Mouse (Mus musculus): ENCODE data around the gene Yrdc.

Gene Yrdc

GRCm38 (mm10) chr4:124860446-124860845 is 10.0 kb downstream of the Yrdc start:
- Histone ChIP-seq H3K9me3 (ENCODE audit: low read length) (no peaks in the 10 kb centered on the region), H3K4me3 (replicated peaks; ENCODE audit: low read length) (no peak overlapping the region), H3K36me3 (ENCODE audit: insufficient read depth, low read length) (peaks cover 47% of the 10 kb centered on the region), H3K27me3 (ENCODE audit: insufficient read depth, low read length) (peaks cover 8% of the 10 kb centered on the region; the same call in 1 of the 2 replicates), H3K4me1 (replicated peaks; ENCODE audit: low read depth, low read length) (peaks cover 48% of the 10 kb centered on the region)
- TF ChIP-seq NANOG (IDR thresholded peaks at IDR 0.05; ENCODE audit: borderline replicate concordance, low read length) = no peak

DNA sequence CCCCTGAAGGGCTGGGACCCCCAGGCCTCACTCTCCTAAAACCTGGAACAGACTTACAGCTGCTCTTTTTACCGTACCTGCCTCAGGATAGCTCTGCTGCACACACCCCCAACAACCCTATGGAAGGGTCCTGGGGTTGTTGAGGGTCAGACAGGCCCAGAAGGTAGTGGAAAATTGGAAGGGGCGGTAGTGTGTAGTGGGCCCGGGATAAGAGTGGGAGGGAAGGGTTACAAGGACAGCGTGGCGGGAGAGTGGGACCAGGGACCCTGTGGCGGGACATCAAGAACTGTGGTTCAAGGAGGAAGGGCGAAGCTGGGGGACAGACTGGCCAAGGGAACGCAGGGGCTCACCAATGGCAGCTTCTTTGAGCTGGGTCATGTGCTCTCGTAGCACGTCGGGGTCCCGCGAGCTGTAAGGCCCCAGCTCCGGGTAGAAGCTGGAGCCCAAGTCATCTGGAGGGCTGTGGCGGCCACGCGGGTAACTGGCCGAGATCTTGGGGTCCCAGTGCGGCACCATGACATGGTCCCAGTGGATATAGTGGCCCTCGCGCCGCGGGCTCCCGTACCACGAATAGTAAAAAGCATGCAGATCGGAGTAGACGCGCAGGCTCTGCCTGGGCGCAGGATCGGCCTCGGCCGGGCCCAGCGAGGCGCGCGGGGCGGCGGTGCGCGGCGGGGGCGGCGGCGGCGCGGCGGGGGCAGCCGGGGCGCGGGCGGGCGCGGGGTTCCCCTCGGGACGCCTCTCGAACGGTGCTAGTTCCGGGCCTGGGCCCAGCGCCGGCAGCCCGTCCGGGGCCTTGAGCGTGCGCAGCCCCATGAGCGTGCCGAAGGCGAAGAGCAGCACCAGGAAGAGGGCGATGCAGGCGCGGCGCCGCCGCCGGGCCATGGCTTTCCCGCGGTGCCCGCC is 11.1 kb downstream of the Yrdc start, which contains the start of gene Maneal:
Maneal (minus strand) TSS at position 889 of the 906 bp plus-strand sequence.
- H3K27me3 ChIP-seq (ENCODE audit: insufficient read depth, low read length) = peaks cover 8% of the 10 kb centered on the region; the same call in 1 of the 2 replicates
- H3K4me1 ChIP-seq (replicated peaks; ENCODE audit: low read depth, low read length) = peaks cover 37% of the 10 kb centered on the region
- no peak for TF ChIP-seq POU5F1 (IDR thresholded peaks at IDR 0.05; ENCODE audit: borderline replicate concordance, low read length)
- TF ChIP-seq CTCF (conservative IDR thresholded peaks at IDR 0.05; ENCODE audit: low read length) = no peak
- no peak for TF ChIP-seq NANOG (IDR thresholded peaks at IDR 0.05; ENCODE audit: borderline replicate concordance, low read length)
- H3K9me3 ChIP-seq (ENCODE audit: low read length) = no peaks in the 10 kb centered on the region
- peak within 1 kb of the TSS; percentile 83 for H3K4me3 ChIP-seq (replicated peaks; ENCODE audit: low read length)
- peaks cover 36% of the 10 kb centered on the region for H3K36me3 ChIP-seq (ENCODE audit: insufficient read depth, low read length)

- Histone ChIP-seq H3K27me3 (ENCODE audit: insufficient read depth, low read length) (no peaks in the 10 kb centered on the region; the same call in none of the 2 replicates), H3K9me3 (ENCODE audit: low read length) (no peaks in the 10 kb centered on the region), H3K36me3 (ENCODE audit: insufficient read depth, low read length) (no peaks in the 10 kb centered on the region), H3K4me3 (replicated peaks; ENCODE audit: low read length) (no peak overlapping the region), H3K4me1 (replicated peaks; ENCODE audit: low read depth, low read length) (0 out of 2 replicates have a peak, but pooled peaks cover 4% of the 10 kb centered on the region)
- TF ChIP-seq POU5F1 (IDR thresholded peaks at IDR 0.05; ENCODE audit: borderline replicate concordance, low read length) (no peak), CTCF (conservative IDR thresholded peaks at IDR 0.05; ENCODE audit: low read length) (peak; percentile 99), NANOG (IDR thresholded peaks at IDR 0.05; ENCODE audit: borderline replicate concordance, low read length) (no peak)
These were observed 22.2 kb downstream of the Yrdc start for GRCm38 (mm10) chr4:124872719-124873118.

DNA sequence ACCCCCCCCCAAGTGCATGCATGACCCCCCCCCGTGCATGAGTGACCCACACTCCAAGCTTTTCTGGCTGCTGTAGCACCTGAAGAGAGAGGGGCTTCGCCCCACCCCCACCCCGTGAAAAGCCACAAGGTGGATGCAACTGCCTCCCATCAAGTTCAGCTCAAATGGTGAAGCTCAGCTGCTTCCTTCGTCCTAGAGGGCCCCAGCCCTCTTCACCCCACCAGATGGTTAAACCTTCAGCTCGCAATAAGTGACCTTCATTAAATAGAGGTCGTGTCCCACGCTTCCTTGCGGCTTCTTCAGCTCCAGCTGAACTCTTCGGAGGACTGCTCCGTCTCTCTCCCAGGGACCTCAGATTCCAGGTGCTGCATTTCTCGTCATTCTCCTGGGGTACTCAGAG is 30.1 kb downstream of the Yrdc start, which contains the start of gene Epha10:
Epha10 (plus strand) TSS at position 301 of the 400 bp plus-strand sequence.
- Histone ChIP-seq H3K36me3 (ENCODE audit: insufficient read depth, low read length) (no peaks in the 10 kb centered on the region), H3K4me3 (replicated peaks; ENCODE audit: low read length) (peak within 1 kb of the TSS; percentile 80), H3K4me1 (replicated peaks; ENCODE audit: low read depth, low read length) (peaks cover 38% of the 10 kb centered on the region), H3K27me3 (ENCODE audit: insufficient read depth, low read length) (peaks cover 70% of the 10 kb centered on the region), H3K9me3 (ENCODE audit: low read length) (peaks cover 6% of the 10 kb centered on the region)
- TF ChIP-seq POU5F1 (IDR thresholded peaks at IDR 0.05; ENCODE audit: borderline replicate concordance, low read length) (no peak), NANOG (IDR thresholded peaks at IDR 0.05; ENCODE audit: borderline replicate concordance, low read length) (no peak), CTCF (conservative IDR thresholded peaks at IDR 0.05; ENCODE audit: low read length) (no peak)

DNA sequence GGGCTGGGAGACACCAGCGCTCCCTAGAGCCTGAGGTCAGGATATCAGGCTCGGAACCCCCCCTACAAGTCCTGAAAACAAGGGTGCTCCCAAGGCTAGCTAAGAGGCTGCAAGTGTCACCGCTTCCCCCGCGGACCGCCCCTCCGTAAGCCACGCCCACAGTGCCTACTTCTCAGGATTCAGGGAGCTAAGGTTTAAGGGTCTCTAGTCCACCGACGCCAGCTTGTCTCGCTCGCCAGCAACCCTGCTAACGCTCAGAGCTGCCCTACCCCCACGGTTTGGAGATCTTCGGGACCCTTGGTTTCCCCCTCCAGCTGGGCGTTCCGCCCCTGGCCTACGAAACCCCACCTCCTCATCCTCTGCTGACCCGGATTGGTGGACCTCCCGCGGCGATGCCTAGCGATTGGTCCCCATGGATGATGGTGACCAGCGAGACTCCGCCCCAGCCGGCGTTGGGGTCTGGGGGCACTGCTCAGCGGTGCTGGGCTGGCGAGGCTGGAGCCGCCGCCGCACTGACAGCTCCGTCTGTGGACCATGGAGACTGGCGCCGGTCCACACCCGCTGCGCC is 30.9 kb downstream of the Yrdc start:
- peaks cover 78% of the 10 kb centered on the region for H3K27me3 ChIP-seq (ENCODE audit: insufficient read depth, low read length)
- peak overlapping the region; percentile 80 for H3K4me3 ChIP-seq (replicated peaks; ENCODE audit: low read length)
- no peaks in the 10 kb centered on the region for H3K36me3 ChIP-seq (ENCODE audit: insufficient read depth, low read length)
- H3K4me1 ChIP-seq (replicated peaks; ENCODE audit: low read depth, low read length) = peaks cover 45% of the 10 kb centered on the region
- TF ChIP-seq POU5F1 (IDR thresholded peaks at IDR 0.05; ENCODE audit: borderline replicate concordance, low read length) (no peak), CTCF (conservative IDR thresholded peaks at IDR 0.05; ENCODE audit: low read length) (no peak), NANOG (IDR thresholded peaks at IDR 0.05; ENCODE audit: borderline replicate concordance, low read length) (no peak)
- peaks cover 6% of the 10 kb centered on the region for H3K9me3 ChIP-seq (ENCODE audit: low read length)

GRCm38 (mm10) chr4:124882151-124882729 is 31.8 kb downstream of the Yrdc start:
- H3K27me3 ChIP-seq (ENCODE audit: insufficient read depth, low read length) = peaks cover 86% of the 10 kb centered on the region
- peaks cover 45% of the 10 kb centered on the region for H3K4me1 ChIP-seq (replicated peaks; ENCODE audit: low read depth, low read length)
- no peak for TF ChIP-seq POU5F1 (IDR thresholded peaks at IDR 0.05; ENCODE audit: borderline replicate concordance, low read length)
- TF ChIP-seq CTCF (conservative IDR thresholded peaks at IDR 0.05; ENCODE audit: low read length) = no peak
- no peak for TF ChIP-seq NANOG (IDR thresholded peaks at IDR 0.05; ENCODE audit: borderline replicate concordance, low read length)
- no peaks in the 10 kb centered on the region for H3K36me3 ChIP-seq (ENCODE audit: insufficient read depth, low read length)
- H3K9me3 ChIP-seq (ENCODE audit: low read length) = peaks cover 6% of the 10 kb centered on the region
- peak overlapping the region; percentile 80 for H3K4me3 ChIP-seq (replicated peaks; ENCODE audit: low read length)

DNA sequence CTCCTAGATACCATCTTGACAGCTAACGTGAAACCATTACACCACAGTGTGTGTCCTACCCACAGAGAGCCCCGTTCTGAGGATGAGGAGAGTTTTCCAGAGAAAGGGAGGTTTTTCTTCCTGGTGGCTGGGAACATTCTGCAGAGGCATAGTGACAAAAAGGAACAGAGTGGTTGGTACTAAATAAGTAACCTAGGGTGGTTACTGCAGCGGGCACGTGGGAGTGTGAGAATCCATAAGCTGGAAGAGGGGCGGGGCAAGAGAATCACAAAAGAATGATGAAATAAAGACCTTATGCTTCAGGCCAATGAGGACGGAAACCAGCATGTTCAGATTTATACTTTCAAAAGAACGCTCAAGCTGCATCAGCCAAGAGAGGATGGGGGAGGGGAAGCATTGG is 38.2 kb downstream of the Yrdc start:
- Histone ChIP-seq H3K36me3 (ENCODE audit: insufficient read depth, low read length) (no peaks in the 10 kb centered on the region), H3K4me1 (replicated peaks; ENCODE audit: low read depth, low read length) (peaks cover 33% of the 10 kb centered on the region), H3K27me3 (ENCODE audit: insufficient read depth, low read length) (peaks cover 94% of the 10 kb centered on the region), H3K9me3 (ENCODE audit: low read length) (no peaks in the 10 kb centered on the region), H3K4me3 (replicated peaks; ENCODE audit: low read length) (no peak overlapping the region)
- TF ChIP-seq POU5F1 (IDR thresholded peaks at IDR 0.05; ENCODE audit: borderline replicate concordance, low read length) = no peak
- no peak for TF ChIP-seq CTCF (conservative IDR thresholded peaks at IDR 0.05; ENCODE audit: low read length)
- TF ChIP-seq NANOG (IDR thresholded peaks at IDR 0.05; ENCODE audit: borderline replicate concordance, low read length) = no peak

DNA sequence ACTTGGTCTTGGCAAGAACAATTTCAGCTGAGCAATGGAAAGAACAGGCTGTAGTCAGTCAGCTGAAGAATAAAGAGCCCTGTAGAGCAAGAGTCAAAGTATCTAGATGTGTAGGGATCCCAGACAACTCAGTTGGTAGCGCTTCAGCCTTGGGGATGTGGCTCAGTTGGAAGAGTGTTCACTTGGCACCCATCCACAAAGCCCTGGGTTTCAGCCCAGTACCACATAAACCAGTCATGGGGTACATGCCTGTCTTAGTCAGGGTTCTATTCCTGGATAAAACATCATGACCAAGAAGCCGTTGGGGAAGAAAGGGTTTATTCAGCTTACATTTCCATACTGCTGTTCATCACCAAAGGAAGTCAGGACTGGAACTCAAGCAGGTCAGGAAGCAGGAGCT is 39.5 kb downstream of the Yrdc start:
- TF ChIP-seq POU5F1 (IDR thresholded peaks at IDR 0.05; ENCODE audit: borderline replicate concordance, low read length) (no peak), NANOG (IDR thresholded peaks at IDR 0.05; ENCODE audit: borderline replicate concordance, low read length) (no peak), CTCF (conservative IDR thresholded peaks at IDR 0.05; ENCODE audit: low read length) (no peak)
- Histone ChIP-seq H3K4me3 (replicated peaks; ENCODE audit: low read length) (no peak overlapping the region), H3K4me1 (replicated peaks; ENCODE audit: low read depth, low read length) (peaks cover 42% of the 10 kb centered on the region), H3K36me3 (ENCODE audit: insufficient read depth, low read length) (no peaks in the 10 kb centered on the region), H3K27me3 (ENCODE audit: insufficient read depth, low read length) (peaks cover 95% of the 10 kb centered on the region), H3K9me3 (ENCODE audit: low read length) (no peaks in the 10 kb centered on the region)
